Mouse (Mus musculus): ENCODE results near the gene Eea1. TPM values are rescaled to one million over a fixed set of nuclear protein-coding genes. Genes with fewer than 3 reads are reported as not detected.

Eea1 gene
- polyA plus RNA-seq, 1 experiment = 2.6 TPM

DNA sequence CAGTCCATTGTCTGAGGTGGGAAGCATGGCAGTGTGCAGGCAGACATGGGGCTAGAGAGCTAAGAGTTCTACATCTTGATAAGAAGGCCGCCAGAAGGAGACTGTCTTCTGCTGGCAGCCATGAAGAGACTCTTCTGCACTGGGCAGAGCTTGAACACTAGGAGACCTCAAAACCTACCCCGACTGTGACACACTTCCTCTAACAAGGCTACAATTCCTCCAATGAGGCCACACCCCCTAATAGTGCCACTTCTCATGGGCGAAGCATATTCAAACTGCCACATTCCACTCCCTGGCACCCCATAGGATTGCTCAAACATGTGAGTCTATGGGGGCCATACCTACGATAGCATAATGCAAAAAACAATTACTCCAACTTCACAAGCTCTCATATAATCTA is 10.3 kb downstream of the Eea1 start:
- Histone ChIP-seq H3K27me3 (ENCODE audit: control insufficient read depth, insufficient read depth, low read length) (no peaks in the 10 kb centered on the region), H3K4me3 (ENCODE audit: control insufficient read depth, low read depth, low read length) (no peak overlapping the region), H3K27ac (ENCODE audit: control insufficient read depth, insufficient read depth, low read depth, low read length) (no peak overlapping the region), H3K36me3 (ENCODE audit: control insufficient read depth, insufficient read depth, low read length) (no peaks in the 10 kb centered on the region), H3K4me1 (ENCODE audit: control insufficient read depth, insufficient read depth, low read length) (no peaks in the 10 kb centered on the region)
- TF ChIP-seq CTCF (IDR thresholded peaks at IDR 0.05; ENCODE audit: control insufficient read depth, insufficient read depth, insufficient replicate concordance, low read depth, low read length) = no peak
- TF ChIP-seq POLR2A (IDR thresholded peaks at IDR 0.05; ENCODE audit: control insufficient read depth, low read depth, low read length) = no peak

DNA sequence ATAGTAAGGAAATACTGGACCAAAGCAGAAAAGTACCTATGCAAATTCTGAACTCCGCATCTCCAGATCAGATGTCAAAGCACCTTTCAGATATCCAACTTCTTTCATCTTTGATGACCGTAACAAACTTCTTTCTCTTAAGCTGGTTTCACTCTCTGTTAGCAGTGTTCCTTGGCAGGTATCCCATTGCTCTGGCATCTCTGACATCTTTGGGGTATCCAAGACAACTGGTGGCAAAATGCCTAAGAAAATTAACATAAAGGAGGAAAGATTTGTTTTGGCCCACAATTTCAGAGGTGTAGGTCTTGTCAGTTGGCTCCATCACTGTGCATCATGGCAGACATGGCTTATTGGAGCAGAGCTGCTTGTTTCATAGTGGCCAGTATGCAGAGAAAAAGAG is 10.9 kb downstream of the Eea1 start:
- Histone ChIP-seq H3K4me3 (ENCODE audit: control insufficient read depth, low read depth, low read length) (no peak overlapping the region), H3K27me3 (ENCODE audit: control insufficient read depth, insufficient read depth, low read length) (no peaks in the 10 kb centered on the region), H3K27ac (ENCODE audit: control insufficient read depth, insufficient read depth, low read depth, low read length) (no peak overlapping the region), H3K36me3 (ENCODE audit: control insufficient read depth, insufficient read depth, low read length) (no peaks in the 10 kb centered on the region), H3K4me1 (ENCODE audit: control insufficient read depth, insufficient read depth, low read length) (no peaks in the 10 kb centered on the region)
- TF ChIP-seq CTCF (IDR thresholded peaks at IDR 0.05; ENCODE audit: control insufficient read depth, insufficient read depth, insufficient replicate concordance, low read depth, low read length) (no peak), POLR2A (IDR thresholded peaks at IDR 0.05; ENCODE audit: control insufficient read depth, low read depth, low read length) (no peak)

DNA sequence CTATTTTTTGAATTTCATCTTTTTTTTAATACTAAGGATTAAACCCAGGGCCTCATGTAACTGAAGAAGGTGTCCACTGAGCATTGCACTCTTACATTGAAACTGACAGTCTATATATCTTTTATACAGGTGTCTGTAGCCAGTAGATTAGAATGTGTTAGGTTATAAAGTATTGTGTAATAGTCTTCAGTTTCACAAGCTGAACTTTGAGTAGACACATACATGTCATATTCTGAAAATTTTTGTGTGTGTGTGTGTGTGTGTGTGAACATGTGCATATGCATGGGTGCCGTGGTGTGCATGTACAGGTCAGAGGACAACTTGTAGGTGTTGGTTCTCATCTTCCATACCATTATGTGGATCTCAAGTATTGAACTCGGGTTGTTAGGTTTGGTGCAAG is 16.2 kb downstream of the Eea1 start:
- Histone ChIP-seq H3K4me3 (ENCODE audit: control insufficient read depth, low read depth, low read length) (no peak overlapping the region), H3K27me3 (ENCODE audit: control insufficient read depth, insufficient read depth, low read length) (no peaks in the 10 kb centered on the region), H3K4me1 (ENCODE audit: control insufficient read depth, insufficient read depth, low read length) (no peaks in the 10 kb centered on the region), H3K27ac (ENCODE audit: control insufficient read depth, insufficient read depth, low read depth, low read length) (no peak overlapping the region), H3K36me3 (ENCODE audit: control insufficient read depth, insufficient read depth, low read length) (no peaks in the 10 kb centered on the region)
- TF ChIP-seq CTCF (IDR thresholded peaks at IDR 0.05; ENCODE audit: control insufficient read depth, insufficient read depth, insufficient replicate concordance, low read depth, low read length) = no peak

- TF ChIP-seq CTCF (IDR thresholded peaks at IDR 0.05; ENCODE audit: control insufficient read depth, insufficient read depth, insufficient replicate concordance, low read depth, low read length) = no peak
- TF ChIP-seq POLR2A (IDR thresholded peaks at IDR 0.05; ENCODE audit: control insufficient read depth, low read depth, low read length) = no peak
- Histone ChIP-seq H3K27me3 (ENCODE audit: control insufficient read depth, insufficient read depth, low read length) (no peaks in the 10 kb centered on the region), H3K27ac (ENCODE audit: control insufficient read depth, insufficient read depth, low read depth, low read length) (no peak overlapping the region), H3K36me3 (ENCODE audit: control insufficient read depth, insufficient read depth, low read length) (no peaks in the 10 kb centered on the region), H3K4me3 (ENCODE audit: control insufficient read depth, low read depth, low read length) (no peak overlapping the region), H3K4me1 (ENCODE audit: control insufficient read depth, insufficient read depth, low read length) (no peaks in the 10 kb centered on the region)
Measured at GRCm38 (mm10) chr10:95957574-95957973, 17.1 kb downstream of the Eea1 start.

DNA sequence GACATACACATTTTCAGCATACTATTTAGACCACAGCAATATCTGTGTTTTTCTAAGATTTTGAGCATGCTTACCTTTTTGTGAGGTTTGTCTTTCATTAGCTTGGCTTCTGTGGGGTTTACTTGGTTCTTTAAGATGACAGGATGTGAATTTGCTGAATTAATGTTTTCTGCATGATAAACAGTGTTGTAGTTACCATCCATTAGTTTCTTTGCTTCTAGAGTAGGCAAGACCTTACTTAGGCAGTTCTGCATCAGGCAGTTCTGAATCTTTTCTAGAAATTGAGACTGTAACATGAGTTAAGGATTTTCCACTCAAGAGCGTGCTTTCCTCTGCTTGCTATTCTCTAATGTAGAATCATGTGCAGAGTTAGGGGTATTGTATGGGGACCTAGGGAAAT is 24.2 kb downstream of the Eea1 start:
- Histone ChIP-seq H3K4me1 (ENCODE audit: control insufficient read depth, insufficient read depth, low read length) (no peaks in the 10 kb centered on the region), H3K27ac (ENCODE audit: control insufficient read depth, insufficient read depth, low read depth, low read length) (no peak overlapping the region), H3K36me3 (ENCODE audit: control insufficient read depth, insufficient read depth, low read length) (no peaks in the 10 kb centered on the region), H3K27me3 (ENCODE audit: control insufficient read depth, insufficient read depth, low read length) (no peaks in the 10 kb centered on the region), H3K4me3 (ENCODE audit: control insufficient read depth, low read depth, low read length) (no peak overlapping the region)
- TF ChIP-seq CTCF (IDR thresholded peaks at IDR 0.05; ENCODE audit: control insufficient read depth, insufficient read depth, insufficient replicate concordance, low read depth, low read length) (no peak), POLR2A (IDR thresholded peaks at IDR 0.05; ENCODE audit: control insufficient read depth, low read depth, low read length) (no peak)

DNA sequence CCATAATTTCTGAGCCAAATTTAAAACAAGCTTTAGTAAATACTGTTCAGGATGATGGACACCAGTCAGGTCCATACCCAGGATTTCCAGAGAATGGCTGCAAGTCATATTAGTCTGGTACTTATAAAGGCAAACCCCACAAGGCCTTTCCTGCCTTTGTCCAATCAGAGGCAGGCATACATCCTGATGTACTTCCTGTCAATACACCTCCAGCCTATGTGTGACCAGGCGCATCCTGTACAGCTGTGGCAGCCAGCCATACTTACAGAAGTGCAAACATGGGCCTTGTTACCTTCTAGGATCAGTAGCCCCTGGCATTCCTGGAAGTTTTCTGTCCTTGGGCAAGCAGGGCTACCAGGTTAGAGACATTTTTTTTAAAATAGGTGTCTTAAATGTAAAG is 29.2 kb downstream of the Eea1 start:
- H3K36me3 ChIP-seq (ENCODE audit: control insufficient read depth, insufficient read depth, low read length) = no peaks in the 10 kb centered on the region
- no peaks in the 10 kb centered on the region for H3K27me3 ChIP-seq (ENCODE audit: control insufficient read depth, insufficient read depth, low read length)
- no peaks in the 10 kb centered on the region for H3K4me1 ChIP-seq (ENCODE audit: control insufficient read depth, insufficient read depth, low read length)
- TF ChIP-seq CTCF (IDR thresholded peaks at IDR 0.05; ENCODE audit: control insufficient read depth, insufficient read depth, insufficient replicate concordance, low read depth, low read length) (no peak), POLR2A (IDR thresholded peaks at IDR 0.05; ENCODE audit: control insufficient read depth, low read depth, low read length) (no peak)
- H3K4me3 ChIP-seq (ENCODE audit: control insufficient read depth, low read depth, low read length) = no peak overlapping the region
- H3K27ac ChIP-seq (ENCODE audit: control insufficient read depth, insufficient read depth, low read depth, low read length) = no peak overlapping the region

GRCm38 (mm10) chr10:95970744-95971212 is 30.3 kb downstream of the Eea1 start:
- H3K4me1 ChIP-seq (ENCODE audit: control insufficient read depth, insufficient read depth, low read length) = no peaks in the 10 kb centered on the region
- H3K36me3 ChIP-seq (ENCODE audit: control insufficient read depth, insufficient read depth, low read length) = no peaks in the 10 kb centered on the region
- H3K27me3 ChIP-seq (ENCODE audit: control insufficient read depth, insufficient read depth, low read length) = no peaks in the 10 kb centered on the region
- no peak overlapping the region for H3K4me3 ChIP-seq (ENCODE audit: control insufficient read depth, low read depth, low read length)
- no peak overlapping the region for H3K27ac ChIP-seq (ENCODE audit: control insufficient read depth, insufficient read depth, low read depth, low read length)
- TF ChIP-seq CTCF (IDR thresholded peaks at IDR 0.05; ENCODE audit: control insufficient read depth, insufficient read depth, insufficient replicate concordance, low read depth, low read length) (no peak), POLR2A (IDR thresholded peaks at IDR 0.05; ENCODE audit: control insufficient read depth, low read depth, low read length) (no peak)

DNA sequence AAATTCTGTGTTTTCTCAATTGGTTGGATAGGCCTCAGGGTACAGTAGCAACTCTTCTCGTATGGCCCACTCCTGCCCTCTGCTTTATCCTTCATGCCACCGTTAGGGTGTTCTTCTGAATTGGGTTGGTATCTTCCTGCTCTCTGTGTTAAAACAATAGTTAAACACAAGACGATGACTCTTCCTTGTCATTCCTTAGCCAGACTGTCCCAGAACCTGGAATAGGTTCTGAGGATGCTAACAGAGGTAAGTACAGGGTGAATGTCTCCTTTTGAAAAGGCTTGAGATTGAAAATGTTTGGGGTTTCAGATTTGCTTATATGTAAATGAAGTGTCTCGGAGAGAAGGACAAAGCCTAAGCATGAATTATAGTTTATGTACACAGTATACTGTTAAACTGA is 30.9 kb downstream of the Eea1 start:
- Histone ChIP-seq H3K36me3 (ENCODE audit: control insufficient read depth, insufficient read depth, low read length) (no peaks in the 10 kb centered on the region), H3K27ac (ENCODE audit: control insufficient read depth, insufficient read depth, low read depth, low read length) (no peak overlapping the region), H3K27me3 (ENCODE audit: control insufficient read depth, insufficient read depth, low read length) (no peaks in the 10 kb centered on the region), H3K4me3 (ENCODE audit: control insufficient read depth, low read depth, low read length) (no peak overlapping the region), H3K4me1 (ENCODE audit: control insufficient read depth, insufficient read depth, low read length) (no peaks in the 10 kb centered on the region)
- TF ChIP-seq POLR2A (IDR thresholded peaks at IDR 0.05; ENCODE audit: control insufficient read depth, low read depth, low read length) (no peak), CTCF (IDR thresholded peaks at IDR 0.05; ENCODE audit: control insufficient read depth, insufficient read depth, insufficient replicate concordance, low read depth, low read length) (no peak)

Measured in testis, adult 2 months (tissue).